Mouse (Mus musculus): Measurements from ENCODE around the gene Pigt.

DNA sequence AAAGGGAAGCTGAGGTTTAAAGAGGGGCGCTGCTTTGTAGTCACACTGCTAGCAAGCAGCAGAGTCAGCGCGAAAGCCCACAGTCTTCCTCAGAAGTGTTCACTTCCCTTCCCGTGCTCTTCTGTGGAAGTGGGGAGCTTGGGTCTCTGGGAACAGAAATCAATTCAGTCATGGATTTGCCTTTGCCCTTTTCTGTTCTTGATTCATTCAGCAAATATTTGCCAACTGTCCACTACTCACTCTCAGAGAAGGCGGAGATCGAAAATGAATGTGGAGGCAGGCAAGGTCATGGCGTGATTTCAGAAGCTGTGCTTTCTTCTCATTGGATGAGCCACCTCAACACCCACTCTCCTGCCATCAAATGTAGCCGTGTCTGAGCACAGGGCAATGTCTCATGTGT lies 38.8 kb upstream of the Pigt start:
- no peak for TF ChIP-seq CTCF (conservative IDR thresholded peaks at IDR 0.05; ENCODE audit: low read length)
- no peak for TF ChIP-seq NANOG (IDR thresholded peaks at IDR 0.05; ENCODE audit: borderline replicate concordance, low read length)

All from E14TG2a.4 (cell line).